Mouse (Mus musculus) left cerebral cortex, postnatal 10 days (tissue): ENCODE results near the gene Galns. TPM values are rescaled to one million over a fixed set of nuclear protein-coding genes. Genes with fewer than 3 reads are reported as not detected.
"Not testable (repeated sequence)": the region's sequence is repeated elsewhere in the genome, so short reads cannot be mapped to it uniquely, and the experiment has no call there.

Experiments used
- DNase-seq, 2 experiments: peaks; one replicate each; pipeline ENCODE4 v3.0.0; 2021 to 2022; ENCODE audit warnings: low spot score in 2 of 2, mixed read lengths in 1 of 2; ENCODE audit errors: extremely low spot score in 1 of 2
- intact Hi-C: fragments of 180-260 bp; cut with DNase I; formaldehyde crosslinking; loops from one replicate; pipeline ENCODE4 v1.15.1; 2025
- total RNA-seq, 2 experiments: library from RNA; stranded (reverse); gene quantifications; 2 replicates each; pipeline ENCODE4 v1.2.3; 2021

The Galns gene
- total RNA-seq, 2 experiments from 2014 or later, result 12.5 to 14.6 TPM

GRCm38 (mm10) chr8:122573176-122573575 is 38.1 kb downstream of the Galns start:
- intact Hi-C loops, DNase-seq: not testable (repeated sequence)

- intact Hi-C loops, result no loop called here
- no peak for DNase-seq
These were observed 38.5 kb downstream of the Galns start for GRCm38 (mm10) chr8:122572751-122573150.

- intact Hi-C loops, result no loop called here
- no peak for DNase-seq
These were observed 39.5 kb downstream of the Galns start for GRCm38 (mm10) chr8:122571750-122572267.

- intact Hi-C loops, result no loop called here
- DNase-seq, result no peak
These were observed 40.1 kb downstream of the Galns start for GRCm38 (mm10) chr8:122571153-122571552.

- intact Hi-C loops, result no loop called here
- DNase-seq, result no peak
These were observed 41.3 kb downstream of the Galns start for GRCm38 (mm10) chr8:122569996-122570395.

- intact Hi-C loops, result no loop called here
These were observed 41.9 kb downstream of the Galns start for GRCm38 (mm10) chr8:122569329-122569728.

GRCm38 (mm10) chr8:122568881-122569309 is 42.4 kb downstream of the Galns start:
- intact Hi-C loops, result no loop called here
- DNase-seq, result no peak

More at GRCm38 (mm10) chr8:122569329-122569728, 41.9 kb downstream of the Galns start:
- no peak for DNase-seq

GRCm38 (mm10) chr8:122568109-122568504 is 43.2 kb downstream of the Galns start:
- intact Hi-C loops, result no loop called here
- no peak for DNase-seq

- intact Hi-C loops, result no loop called here
- DNase-seq, result peak; percentile 93 to 97
These were observed 43.7 kb downstream of the Galns start, which contains the start of gene Cdt1 for GRCm38 (mm10) chr8:122567361-122568108. Gene Cdt1, plus strand, starts transcription at chr8:122568015.

- DNase-seq, result no peak
- intact Hi-C loops, result no loop called here
These were observed 44.5 kb downstream of the Galns start for GRCm38 (mm10) chr8:122566766-122567165.

GRCm38 (mm10) chr8:122564363-122565352 is 46.6 kb downstream of the Galns start:
- DNase-seq, result no peak
- intact Hi-C loops, result no loop called here

GRCm38 (mm10) chr8:122561199-122561598 is 50.1 kb downstream of the Galns start:
- DNase-seq, result no peak
- intact Hi-C loops, result no loop called here

- DNase-seq, result no peak
- intact Hi-C loops, result no loop called here
These were observed 52.5 kb downstream of the Galns start for GRCm38 (mm10) chr8:122558671-122559349.

- intact Hi-C loops, result no loop called here
- no peak for DNase-seq
These were observed 53.8 kb downstream of the Galns start for GRCm38 (mm10) chr8:122557248-122558038.

- peak in 1 of 2 experiments; percentile 80 for DNase-seq
- intact Hi-C loops, result no loop called here
These were observed 54.9 kb downstream of the Galns start for GRCm38 (mm10) chr8:122556030-122557009.

- DNase-seq, result peak; percentile 67 to 75
- intact Hi-C loops, result no loop called here
These were observed 56.5 kb downstream of the Galns start for GRCm38 (mm10) chr8:122554786-122555185.
